Mouse (Mus musculus) megakaryocyte-erythroid progenitor cell, adult 5-6 weeks (primary cell): ENCODE results near the gene L3mbtl4. TPM values are rescaled to one million over a fixed set of nuclear protein-coding genes. Genes with fewer than 3 reads are reported as not detected.

ENCODE experiments used
- ATAC-seq: replicated peaks from 2 replicates; pipeline ENCODE4 v1.8.0; 2016; ENCODE audit warnings: mild to moderate bottlenecking, inconsistent platforms; ENCODE audit not compliant: severe bottlenecking, poor library complexity, low FRiP score, low TSS enrichment
- total RNA-seq, 2 experiments: library from RNA; stranded (forward) in 1 of 2; stranded (reverse) in 1 of 2; fragments of 200-1000, 215-1000 nt in 1 of 2; fragments of >200 nt in 1 of 2; fragmentation: Nextera tagmentation in 1 of 2; gene quantifications; 2 replicates each; pipeline ENCODE4 v1.2.3; 2014 to 2017

L3mbtl4 gene
- total RNA-seq (2014; fragmentation: Nextera tagmentation) (not detected in 2 replicates), total RNA-seq (2017) (not detected in 2 replicates)

DNA sequence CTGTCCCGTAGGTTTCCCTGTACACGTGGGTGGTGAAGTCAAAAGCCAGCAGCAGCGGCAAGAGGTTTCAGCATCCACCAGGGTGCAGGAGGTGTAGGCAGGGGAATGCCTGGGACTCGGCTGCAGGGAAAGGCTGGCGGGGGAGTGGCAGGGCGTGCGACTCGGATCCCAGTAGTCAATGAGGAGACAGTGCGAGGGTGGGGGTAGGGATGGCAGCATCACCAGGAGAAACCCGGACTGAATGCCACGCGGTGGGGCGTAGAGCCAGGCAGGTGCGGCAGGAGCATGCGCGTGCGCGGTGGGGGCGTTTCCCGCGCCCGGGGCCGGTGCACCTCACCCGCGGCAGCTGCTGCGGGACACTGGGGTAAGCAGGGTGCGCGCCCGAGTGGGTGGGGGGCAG, at the start of gene L3mbtl4:
TSS of gene L3mbtl4 (plus strand) at position 271 of the 400 bp plus-strand sequence.
- ATAC-seq = no peak

DNA sequence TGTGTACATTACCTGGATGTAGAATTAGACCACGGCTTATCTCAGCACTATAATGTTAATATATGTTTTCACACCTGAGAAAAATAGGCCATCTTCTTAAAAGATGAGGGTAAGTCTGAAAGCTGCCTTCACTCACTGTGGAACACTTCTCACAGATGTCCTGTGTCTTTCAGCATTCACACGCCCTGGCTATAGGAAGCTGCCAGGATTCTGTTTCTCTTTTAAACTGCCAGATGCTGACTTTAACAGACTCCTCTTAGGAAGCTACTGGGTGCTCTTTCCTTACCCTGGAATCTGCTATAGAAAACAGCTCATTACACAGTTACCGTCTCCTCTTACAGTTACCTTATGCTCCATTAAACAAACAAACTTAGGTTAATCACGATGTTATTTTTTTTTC, 43.1 kb upstream of the L3mbtl4 start:
- no peak for ATAC-seq

DNA sequence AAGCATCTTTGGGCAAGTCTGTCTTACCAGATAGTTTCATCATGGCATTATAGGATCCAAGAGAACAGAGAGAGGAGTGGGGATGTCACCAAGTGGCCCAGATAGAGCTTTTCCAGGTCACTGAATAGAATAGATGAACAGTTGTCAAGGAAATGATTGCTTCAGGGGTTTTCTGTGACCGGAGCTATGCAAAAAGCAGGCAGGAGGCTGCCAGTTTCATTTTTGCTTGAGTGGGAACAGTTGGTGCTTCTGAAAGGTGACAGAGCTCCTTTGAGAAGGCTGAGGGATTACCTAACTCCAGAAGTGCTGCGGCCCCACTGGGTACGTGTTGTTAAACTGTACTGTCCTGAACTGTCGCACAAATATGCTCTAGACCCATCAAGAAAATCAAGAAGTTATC, 38.2 kb upstream of the L3mbtl4 start:
- ATAC-seq = no peak

DNA sequence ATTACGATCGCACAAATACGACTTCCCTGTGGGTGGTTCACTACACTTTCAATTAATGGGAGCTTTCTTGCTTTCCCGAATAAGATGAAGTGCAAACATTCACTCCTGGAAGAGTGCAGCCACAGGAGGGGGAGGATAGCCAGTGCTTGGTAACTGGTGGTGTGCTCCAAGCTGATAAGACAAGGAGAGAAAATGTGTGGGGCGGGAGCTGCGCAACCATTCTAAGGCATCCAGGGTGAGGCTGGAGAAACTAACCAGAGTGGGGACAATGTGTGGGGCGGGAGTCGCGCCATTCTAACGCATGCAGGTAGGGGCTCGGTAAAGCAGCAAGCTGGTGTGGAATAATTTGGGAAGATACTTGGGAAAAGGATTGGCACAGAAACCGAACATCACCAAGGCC, 36.6 kb upstream of the L3mbtl4 start:
- no peak for ATAC-seq

DNA sequence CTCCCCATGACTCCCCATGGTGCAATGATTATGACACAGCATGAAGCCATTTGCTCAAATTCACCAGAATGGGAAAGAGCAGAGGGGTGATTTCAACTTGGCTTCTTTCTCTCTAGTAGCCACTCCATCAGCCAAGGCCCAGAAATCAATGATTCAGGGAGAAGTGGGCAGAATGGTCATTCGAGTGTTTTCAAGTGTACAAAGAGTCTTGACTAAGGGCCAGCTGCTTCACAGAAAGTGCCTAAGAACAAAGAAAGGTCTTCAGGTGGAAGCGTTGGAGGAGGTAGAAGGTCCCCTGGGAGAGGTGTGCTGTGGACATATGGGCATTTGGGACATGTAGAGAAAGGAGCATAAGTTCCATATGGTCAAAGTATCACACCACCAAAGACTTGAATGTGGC, 33.4 kb upstream of the L3mbtl4 start:
- ATAC-seq = no peak

DNA sequence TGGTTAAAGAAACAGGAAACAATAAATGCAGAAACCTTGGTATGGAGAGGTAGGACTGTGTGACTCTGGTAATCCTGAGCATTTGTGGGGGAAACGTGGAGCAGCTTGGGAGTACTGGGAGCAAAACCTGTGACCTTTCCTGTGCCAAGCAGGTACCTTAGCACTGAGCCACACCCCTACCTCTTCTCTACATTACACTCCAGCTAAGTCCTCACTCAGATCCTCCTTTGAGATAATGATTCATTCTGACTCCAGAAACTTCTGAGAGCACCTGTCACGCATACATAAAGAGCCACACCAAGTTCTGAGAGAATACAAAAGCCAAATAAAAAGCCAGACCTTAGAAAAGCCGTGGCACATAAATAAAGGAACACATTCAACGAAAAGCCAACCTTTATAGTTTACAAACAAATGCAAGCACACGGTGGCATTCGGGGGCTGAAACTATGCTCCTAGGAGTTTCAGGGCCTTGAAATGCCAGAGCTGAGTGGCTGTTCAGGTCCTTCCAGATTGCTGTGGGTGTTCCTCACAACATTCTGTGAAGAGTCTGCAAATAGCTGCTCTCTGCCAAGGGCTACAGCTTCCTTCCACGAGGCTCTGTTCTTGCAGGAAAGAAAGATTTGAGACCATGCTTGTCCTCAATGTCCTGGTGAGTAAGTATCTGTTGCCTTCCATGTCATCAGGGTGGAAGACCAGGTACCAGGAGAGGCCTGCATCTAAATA, 8.6 kb upstream of the L3mbtl4 start:
- no peak for ATAC-seq

DNA sequence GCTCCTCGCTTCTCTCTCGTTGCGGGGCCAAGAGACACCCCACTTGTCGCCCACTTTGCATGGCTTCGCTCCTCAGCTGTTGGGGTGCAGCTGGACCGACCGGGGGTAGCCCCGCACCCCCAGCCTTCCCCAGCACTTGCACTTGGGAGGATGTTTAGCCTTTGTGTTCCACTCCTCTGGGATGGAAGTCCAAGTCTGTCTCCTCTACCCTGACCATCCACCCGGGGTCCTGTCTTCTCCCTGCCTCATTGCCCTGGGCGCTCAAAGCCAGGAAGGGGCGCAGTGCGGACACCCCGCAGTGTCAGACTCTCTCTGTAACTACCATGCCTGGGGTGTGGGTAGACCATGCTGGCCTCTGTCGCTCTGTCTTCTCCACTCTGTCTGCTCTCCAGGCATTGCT, 357 bp downstream of the L3mbtl4 start:
- no peak for ATAC-seq

DNA sequence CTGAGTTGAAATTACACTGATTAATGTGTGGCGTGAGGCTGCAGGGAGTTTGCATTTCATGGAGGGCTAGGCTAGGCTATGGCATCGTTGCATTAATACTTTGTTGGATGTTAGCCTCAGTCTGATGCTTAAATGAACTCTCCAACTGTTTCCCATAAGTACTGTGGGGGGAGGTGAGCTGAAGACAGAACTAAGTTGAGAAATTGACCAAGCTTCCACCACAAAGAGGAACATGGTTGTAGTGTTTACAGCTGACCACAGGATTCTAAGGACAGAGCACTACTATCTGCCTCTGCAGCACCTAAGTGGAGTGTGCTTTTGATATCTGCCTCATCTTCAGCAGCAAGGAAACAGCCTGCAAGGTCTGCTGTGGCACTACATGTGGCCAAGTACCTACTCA, 1.5 kb downstream of the L3mbtl4 start:
- no peak for ATAC-seq

DNA sequence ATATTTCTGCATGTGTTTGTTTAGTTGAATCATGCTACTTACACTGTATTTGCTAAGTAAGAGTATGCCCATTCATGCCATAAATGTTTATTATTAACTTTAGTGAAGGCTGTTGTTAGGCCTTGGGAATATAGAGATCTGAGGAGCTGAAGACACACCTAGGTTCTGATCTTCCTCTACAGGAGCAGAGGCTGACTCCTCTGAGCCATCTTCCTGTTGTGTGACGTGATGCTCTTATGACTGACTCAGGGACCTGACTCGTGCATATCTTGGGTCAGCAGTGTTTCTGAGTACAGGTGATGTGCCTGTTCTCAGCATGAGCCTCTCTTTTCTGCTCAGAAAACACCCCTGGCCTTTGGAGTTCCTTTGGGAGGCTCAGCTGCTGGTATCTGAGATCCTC, 7.3 kb downstream of the L3mbtl4 start:
- no peak for ATAC-seq

DNA sequence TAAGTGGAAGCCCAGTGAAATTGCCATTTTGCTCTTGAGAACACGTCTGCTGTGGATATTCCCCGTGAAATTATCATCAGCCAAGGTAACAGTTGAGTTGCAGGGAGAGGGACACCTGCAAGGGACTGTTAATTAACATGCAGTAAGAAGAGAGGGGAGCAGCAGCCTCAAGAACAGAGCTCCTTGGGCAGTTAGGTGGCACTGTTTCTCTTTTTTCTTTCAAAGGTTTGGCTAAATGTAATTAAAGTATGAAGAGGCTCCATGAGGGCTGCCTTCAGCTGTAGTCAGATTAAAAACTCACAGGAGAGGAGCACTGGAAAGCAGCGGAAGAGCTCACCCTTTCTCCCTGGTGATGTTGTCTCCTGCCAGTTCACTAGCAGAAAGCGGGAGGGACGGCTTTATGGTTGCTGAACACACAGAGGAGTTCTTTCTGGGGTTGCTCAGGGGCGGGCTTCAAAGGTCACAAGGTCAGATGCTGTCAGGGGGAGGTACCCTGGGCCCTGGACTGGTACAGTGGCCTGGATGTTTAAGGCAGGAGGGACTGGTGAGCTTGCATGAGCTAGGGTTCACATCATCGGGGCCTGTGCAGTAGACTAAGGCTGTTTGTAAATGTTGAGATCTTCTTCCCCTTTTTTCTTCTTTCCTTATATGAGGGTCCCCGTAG, 11.7 kb downstream of the L3mbtl4 start:
- no peak for ATAC-seq

DNA sequence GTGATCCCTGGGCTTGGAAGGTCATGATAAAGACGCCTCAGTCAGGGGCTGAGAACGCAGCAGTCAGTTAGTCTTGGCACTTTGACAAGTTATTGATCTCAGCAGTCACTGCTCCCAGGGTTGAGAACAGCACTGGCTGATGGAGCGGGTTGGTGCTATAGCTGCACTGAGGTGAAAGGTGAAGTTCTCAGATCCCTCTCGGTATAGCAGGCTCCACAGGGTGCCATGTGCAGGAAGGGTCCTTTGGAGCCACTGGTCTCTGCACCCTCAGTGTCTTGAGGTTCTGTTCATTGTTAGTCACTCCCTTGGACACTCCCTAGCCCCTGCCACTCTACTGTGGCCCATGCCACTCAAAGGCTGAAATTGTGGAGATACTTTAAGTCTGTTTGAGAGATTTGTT, 14.5 kb downstream of the L3mbtl4 start:
- ATAC-seq = no peak

DNA sequence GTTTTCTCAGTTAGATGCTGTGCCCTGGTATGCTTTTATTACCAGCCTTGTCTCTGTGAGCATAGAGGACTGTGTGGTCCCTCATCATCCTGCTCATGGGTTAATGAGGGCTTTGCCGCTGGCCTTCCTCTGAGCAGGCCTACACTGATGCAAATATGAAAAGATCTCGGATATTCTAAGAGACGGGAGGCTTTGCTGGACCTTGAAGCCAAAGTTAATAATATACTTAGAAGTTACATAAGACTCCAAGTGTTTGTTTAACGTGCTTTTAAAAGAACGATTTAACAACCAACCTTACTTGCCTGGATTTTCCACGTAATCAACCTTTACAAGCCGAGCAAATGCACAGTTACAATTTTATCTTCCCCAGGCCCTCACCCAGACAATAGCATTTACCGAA, 15.1 kb downstream of the L3mbtl4 start:
- no peak for ATAC-seq

DNA sequence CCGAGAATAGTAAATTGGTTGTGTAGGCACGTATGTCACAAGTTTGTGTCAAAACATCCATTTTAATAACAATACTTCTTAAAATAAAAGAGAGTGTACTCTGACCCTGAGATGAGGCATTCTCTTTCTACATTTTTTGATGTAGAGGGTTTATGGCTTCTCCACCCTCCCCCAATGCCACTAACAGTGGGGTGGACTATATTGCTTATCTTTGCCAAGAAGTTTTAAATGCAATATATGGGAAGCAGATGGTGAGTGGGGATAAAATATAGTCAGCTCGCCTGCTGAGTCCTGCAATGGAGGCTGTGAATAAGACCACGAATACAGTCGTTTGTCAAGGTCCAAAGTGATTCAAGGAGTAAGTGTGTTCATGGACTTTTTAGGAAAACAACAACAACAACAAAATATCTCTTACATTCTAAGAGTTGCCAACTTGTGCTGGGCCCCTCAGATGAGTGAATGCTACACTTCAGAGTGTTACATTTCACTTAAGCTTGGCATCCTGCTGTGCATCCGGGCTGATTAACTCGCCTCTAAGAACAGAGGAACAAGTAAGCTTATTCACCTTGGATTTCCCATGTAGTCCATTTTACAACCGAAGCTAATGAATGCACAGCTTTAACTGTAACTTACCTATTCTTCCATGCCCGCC, 18.2 kb downstream of the L3mbtl4 start:
- ATAC-seq = no peak

DNA sequence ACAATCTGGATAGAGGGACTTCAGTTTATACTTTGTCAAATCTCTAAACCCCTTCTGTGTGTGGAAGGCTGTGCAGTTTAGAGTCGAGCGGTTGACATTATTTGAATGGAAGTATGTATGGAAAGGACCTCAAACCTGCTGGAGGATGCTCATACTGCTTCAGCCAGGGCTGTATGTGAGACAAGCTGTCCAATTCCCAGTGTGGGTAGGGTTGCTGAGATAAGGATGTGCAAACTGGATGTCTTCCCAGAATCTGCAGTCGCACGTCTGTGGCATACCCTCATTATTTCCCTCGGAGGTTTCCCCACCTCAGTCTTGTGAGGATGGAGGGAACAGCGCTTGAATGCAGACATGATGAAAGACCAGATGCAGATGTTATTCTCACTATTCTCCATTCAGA, 34.8 kb downstream of the L3mbtl4 start:
- ATAC-seq = no peak

DNA sequence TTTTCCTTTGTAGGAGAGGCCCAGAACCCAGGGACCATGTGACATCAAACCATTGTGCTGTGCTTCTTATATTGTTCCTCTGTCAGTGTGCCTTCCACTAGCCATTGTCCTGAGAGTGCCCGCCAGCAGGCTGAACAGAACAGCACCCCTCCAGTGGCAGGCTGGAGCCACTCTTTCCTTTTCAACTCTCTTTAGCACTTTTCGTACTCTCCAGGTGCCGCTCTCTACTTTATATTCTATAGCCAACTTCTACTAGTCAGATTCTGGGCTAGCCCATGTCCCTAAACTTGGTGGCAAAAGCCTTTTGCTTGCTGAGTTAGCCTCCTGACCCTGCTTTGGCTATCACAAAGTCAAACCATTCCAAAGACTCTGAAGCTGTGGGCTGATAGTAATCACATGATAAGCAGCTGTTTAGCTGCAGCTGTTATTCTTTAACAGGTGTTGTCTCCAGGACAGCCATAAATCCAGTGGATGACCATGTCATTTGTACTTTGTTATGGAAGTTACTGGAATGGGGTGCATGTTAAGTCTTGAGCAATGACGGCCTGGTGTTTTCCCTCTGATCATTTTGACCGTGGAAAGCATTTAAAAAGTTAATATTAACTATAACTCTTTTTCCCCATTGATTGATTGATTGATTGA, 38.8 kb downstream of the L3mbtl4 start:
- no peak for ATAC-seq

DNA sequence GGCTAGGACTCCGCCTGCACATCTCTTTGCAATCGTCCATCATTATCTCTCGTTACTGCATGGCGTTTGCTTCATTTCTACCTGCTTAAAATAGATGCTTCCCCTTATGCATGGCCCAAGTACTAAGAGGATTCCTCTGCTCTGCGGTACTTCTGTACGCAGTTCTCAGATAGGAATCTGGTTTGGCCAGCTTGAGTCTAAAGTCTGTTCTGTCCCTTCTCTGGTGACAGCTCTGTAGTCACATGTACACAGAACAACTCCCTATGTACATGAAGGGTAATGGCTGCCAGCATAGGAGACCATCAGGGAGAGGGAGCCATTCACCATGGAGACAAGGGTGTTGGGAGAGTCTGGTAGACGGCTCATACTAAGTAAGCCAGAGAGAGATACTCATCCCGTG, 47.3 kb downstream of the L3mbtl4 start:
- no peak for ATAC-seq

DNA sequence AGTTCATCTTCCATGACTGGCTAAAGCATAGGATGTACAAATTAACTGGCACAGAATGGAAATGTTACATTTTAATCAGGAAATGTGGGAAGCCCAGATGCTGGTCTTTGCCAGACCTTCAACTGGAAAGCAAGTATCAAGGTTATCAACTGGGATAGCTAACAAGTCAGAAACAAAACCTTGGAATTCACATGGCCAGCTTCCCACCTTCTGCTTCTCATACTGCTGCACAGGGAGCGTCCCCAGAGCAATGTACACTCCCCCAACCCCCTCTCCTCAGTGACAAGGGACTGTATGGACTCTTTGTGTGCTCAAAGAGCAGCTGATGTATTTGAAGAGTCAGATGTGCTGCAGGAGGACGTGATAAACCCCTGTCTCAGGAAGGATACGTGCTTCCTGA, 49.0 kb downstream of the L3mbtl4 start:
- no peak for ATAC-seq

DNA sequence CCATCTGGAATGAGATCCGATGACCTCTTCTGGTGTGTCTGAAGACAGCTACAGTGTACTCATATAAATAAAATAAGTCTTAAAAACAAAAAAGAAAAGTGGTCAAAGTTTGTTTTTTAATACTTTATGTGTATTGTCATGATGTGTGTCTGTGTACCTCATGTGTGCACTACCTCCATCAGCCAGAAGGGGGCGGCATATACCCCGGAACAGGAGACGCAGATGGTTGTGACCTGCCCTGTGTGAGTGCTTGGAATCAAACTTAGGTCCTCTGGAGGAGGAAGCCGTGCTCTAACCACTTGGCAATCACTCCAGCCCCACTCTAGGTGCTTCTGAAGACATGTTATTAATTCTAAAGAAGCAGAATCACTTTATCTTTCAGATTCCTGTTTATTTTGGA, 58.6 kb downstream of the L3mbtl4 start:
- ATAC-seq = no peak

DNA sequence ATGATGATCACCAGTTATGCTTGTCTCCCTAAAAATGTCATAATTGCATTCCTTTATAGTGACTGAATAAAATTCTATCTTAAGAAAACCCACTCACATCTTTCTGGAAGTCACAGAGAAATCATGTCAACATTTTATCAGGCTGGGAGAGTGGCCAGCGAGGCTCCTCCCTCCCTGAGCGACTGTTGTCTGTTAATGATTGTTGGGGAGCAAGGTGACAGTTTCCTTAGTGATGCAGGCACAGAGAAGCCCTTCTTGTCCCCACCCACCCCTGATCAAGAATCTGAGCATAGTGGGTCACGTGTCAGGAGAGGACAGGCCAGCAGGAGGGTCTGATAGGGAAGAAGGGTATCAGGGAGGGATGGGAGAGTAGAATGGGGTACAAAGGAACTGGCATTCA, 59.8 kb downstream of the L3mbtl4 start:
- ATAC-seq = no peak

DNA sequence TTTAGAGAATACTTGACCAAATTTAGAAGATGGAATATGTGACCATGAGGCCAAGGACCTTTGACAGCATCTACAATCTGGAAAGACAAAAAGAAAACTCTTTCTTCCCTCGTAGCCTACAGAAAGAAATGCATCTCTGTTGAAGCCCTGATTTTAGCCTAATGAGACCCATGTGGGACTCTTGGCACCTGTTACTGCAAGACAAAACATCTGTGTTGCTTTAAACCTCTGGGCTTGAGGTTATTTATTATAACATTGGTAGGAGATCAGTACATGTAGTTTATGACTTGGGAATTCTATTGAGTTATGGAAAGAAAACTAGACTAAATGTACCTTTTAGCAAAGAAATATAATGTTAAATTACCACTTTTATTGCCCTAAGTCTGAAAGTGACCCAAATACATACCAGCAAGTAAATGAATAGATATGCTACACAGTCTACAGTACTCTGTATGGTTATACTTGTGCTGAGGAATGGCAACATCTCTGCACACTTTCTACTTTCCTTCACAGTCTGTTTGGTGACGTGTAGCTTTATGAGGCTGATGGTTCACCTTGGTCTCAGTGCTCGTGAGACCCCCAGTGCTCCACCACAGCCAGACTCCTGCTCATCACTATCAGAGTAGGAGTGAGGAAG, 65.4 kb downstream of the L3mbtl4 start:
- ATAC-seq = no peak
